Mouse (Mus musculus) ovary, postnatal 10 days (tissue): ENCODE data around the gene Gpc6.

Experiments used
- DNase-seq: peaks from one replicate; pipeline ENCODE4 v3.0.0; 2022; ENCODE audit warnings: low spot score

The Gpc6 gene

DNA sequence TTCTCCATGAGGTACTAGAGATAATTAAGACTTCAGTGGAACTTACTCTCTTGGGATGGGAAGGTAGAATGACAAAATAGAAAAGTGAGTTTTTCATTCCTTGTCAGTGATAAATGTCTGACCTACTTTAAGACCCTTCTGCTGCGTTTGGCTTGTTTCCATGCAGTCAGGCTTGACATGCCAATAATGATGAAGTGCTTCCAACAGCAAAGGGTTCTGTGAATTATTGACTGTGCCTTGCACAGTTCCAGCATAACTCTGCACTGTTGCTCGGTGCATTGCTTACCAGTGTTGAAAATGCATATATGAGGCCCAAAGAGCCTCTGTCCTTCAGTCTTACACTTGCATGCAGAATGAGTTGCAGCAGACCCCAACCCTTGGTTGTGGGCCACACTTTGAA is 548.3 kb downstream of the Gpc6 start:
- no peak for DNase-seq

DNA sequence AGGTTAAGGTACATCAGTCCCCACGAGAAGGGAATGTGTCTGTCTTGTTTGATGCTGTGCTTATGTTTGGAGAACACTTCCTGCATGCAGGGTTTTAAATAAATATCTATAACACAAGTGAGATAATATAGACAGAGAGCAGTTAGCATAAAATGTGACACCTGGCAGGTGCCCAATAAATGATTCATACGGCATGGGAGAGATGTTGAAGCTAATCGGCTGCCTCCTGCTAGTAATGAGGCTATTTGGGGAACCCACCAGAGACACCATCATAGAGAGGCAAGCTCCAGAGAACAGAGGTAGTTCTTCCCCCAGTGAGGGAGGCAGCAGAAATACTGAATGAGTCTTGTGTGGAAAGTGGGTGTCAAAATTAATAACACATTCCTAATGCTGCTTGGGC is 553.8 kb downstream of the Gpc6 start:
- no peak for DNase-seq

GRCm38 (mm10) chr14:117487161-117487754 is 562.1 kb downstream of the Gpc6 start:
- DNase-seq = no peak

DNA sequence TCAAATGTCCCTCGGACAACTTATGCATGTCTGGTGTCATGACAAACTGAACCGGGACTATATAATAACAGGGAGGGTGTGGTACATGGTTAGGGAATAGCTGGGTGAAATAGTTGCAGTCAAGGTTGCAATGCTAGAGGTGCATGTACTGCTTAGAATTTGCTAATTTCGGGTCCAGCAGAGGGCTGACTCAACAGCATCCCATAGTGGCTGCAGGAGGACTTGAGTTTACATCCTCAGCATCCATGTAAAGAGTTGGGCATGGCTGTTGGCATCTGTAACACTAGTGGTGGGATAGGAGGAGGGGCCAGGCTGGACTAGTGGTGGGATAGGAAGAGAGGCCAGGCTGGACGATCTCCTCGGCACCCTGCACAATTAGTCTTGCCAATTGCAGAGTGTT is 565.4 kb downstream of the Gpc6 start:
- no peak for DNase-seq

- no peak for DNase-seq
Observed at GRCm38 (mm10) chr14:117495118-117495517, 570.0 kb downstream of the Gpc6 start.

GRCm38 (mm10) chr14:117498785-117499184 is 573.7 kb downstream of the Gpc6 start:
- no peak for DNase-seq

DNA sequence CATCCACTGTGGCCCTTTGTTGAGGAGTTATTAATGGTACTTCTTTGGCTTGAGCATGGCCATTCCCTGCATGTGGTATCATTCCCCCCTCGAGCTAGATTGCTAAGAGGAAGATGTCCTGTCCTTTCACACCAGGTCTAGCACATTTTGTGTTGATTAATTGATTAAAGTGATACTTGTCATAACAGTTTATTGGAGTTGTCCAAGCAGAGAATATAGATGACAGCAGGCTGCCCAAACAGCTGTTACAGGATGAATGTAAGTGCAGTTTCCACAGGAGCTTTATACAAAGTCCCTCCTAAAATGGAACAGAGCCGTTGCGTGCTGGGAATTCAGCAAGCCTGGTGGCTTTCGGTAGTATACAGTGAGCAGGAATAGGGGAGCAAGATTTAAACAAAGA is 574.2 kb downstream of the Gpc6 start:
- no peak for DNase-seq

- no peak for DNase-seq
Observed at GRCm38 (mm10) chr14:117514829-117515228, 589.7 kb downstream of the Gpc6 start.

- DNase-seq = no peak
Observed at GRCm38 (mm10) chr14:117519574-117519973, 594.5 kb downstream of the Gpc6 start.

GRCm38 (mm10) chr14:117520706-117521105 is 595.6 kb downstream of the Gpc6 start:
- DNase-seq = no peak

GRCm38 (mm10) chr14:117525133-117525532 is 600.0 kb downstream of the Gpc6 start:
- DNase-seq = no peak

DNA sequence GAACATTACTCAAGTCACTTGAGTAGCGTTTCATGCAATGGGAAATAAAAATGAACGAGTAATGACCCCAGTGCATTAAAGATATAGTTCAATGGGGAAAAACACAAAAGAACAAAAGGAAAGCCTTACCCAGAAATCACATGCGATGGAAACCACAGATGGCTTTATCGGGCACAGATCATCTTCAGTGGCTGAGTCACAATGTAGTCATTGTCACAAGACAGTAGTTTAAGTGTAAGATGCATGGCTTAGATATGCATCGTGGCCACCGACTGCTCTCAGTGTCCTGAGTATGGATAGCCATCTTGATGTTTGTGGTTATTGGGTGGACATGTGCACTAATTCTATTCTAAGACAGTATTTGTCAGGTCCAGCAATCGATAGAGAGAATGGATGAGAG is 601.9 kb downstream of the Gpc6 start:
- DNase-seq = no peak

DNA sequence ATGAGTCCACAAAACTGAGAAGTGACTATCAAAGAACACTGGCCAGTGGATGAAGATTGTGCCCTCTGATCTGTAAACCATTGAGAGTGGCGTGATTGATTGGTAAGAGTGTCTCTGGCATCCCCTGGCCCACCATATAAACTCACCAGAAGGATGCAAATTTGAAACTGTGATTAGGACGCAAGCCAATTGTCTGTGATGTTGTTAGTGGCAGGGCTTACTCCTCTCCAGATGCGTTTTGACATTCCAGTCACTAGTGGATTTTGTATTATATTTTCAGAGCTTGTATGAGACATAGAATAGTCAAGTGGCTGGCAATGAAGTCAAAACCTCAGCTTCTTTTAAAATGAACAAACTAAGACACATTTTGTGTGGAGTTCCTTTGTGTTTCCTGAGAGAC is 604.3 kb downstream of the Gpc6 start:
- DNase-seq = no peak

DNA sequence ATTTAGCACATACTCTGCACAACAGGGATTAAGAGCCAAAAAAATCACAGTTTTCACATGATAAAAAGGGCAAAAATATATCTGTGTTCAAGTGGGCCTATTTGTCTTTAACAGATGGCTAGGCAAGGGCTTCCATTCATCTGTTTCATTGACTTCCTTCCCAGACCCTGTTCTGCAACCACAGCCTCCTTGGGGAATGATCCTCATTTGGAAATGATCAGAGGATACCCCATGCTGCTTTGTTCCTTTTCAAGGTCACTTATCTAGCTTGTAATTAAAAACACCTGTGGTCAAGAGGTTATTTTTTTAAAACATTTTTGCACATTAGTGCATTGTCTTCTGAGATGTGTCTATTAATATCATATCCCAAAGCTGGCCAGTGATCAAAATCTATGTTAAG is 627.7 kb downstream of the Gpc6 start:
- no peak for DNase-seq

- no peak for DNase-seq
Observed at GRCm38 (mm10) chr14:117556715-117557320, 631.7 kb downstream of the Gpc6 start.

DNA sequence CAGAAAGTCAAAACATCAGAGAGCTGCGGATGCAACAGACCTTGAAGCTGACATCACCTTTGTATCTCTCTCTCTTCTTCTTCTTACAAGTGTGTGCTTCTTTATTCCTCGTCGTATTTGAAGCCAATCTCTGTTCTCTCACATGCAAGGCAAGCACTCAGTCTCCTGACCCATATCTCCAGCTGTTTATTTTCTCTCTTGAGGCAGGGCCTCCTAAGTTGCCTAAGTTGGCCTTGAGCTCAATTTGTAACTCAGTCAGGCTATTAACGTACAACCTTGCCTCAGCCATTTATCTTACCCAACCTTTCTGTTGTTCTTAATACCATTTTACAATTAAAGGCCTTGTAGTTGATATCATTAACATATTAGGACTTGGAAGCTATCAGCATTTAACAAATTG is 637.0 kb downstream of the Gpc6 start:
- no peak for DNase-seq

DNA sequence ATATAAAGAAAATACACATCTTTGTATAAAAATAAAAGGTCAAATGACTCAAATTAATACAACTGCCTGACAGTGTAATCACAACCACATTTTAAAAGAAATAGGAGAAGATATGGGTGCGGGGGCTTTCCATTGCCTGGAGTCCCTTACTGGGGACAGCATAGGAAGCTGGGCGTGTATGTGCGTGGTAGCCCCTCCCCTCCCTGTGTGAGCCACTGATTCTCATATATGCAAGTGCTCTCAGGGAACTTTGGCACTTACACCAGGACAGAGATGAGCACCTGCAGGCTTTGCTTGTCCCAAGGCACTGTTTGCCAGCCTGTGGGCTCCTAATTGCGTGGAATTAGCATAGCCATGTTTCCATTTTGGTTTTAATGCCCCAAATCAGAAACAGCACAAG is 644.2 kb downstream of the Gpc6 start:
- no peak for DNase-seq

GRCm38 (mm10) chr14:117572213-117572612 is 647.1 kb downstream of the Gpc6 start:
- no peak for DNase-seq

GRCm38 (mm10) chr14:117574216-117574615 is 649.1 kb downstream of the Gpc6 start:
- no peak for DNase-seq

- no peak for DNase-seq
Observed at GRCm38 (mm10) chr14:117581740-117582139, 656.6 kb downstream of the Gpc6 start.

- no peak for DNase-seq
Observed at GRCm38 (mm10) chr14:117599758-117600157, 674.6 kb downstream of the Gpc6 start.

DNA sequence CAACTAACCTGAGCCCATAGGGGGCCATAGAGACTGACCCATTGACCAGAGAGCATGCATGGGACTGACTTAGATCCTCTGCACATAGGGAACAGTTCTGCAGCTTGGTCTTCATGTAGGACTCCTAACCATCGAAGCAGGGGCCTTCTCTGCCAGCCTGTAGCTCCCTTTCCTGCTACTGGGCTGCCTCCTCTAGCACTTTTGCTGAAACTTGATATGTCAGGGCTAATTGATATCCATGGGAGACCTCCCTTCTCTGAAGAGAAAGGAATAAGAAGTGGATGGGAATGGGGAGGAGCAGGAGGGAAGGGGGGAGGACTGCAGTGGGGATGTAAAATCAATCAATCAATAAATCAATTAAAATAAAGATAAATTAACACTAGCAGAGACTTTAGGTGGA is 678.7 kb downstream of the Gpc6 start:
- no peak for DNase-seq

- no peak for DNase-seq
Observed at GRCm38 (mm10) chr14:117605750-117606149, 680.6 kb downstream of the Gpc6 start.

DNA sequence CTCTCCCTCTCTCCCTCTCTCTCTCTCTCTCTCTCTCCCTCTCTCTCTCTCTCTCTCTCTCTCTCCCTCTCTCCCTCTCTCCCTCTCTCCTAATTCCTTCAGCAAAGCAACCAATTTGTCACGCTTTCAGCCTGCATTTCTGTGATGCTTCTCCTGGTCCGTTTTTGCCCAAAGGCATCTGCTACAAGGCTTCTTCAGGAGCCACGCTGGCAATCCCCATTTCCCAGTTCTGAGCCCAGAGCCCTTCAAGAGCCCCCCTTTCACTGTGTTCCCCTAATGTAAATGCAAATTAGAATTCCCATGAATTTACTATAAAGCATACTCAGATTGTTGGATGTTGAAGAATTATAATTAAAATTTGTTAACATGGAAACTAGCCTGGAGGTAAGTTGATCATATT is 686.0 kb downstream of the Gpc6 start:
- no peak for DNase-seq
